Mouse (Mus musculus) liver, embryonic 12.5 days (tissue): ENCODE measurements at regions not wholly inside any gene's neighbourhood (a gene's known extent, or its start where the extent isn't known, plus 50 kb on each side); places are given as distances from the start of the nearest gene placed in this dataset. TPM values are rescaled to one million over a fixed set of nuclear protein-coding genes. Genes with fewer than 3 reads are reported as not detected.

Experiments used
- ATAC-seq: fragments of 200-750 bp; cut with Nextera tagmentation; 2 replicates; pipeline ENCODE4 v1.8.0; 2017; ENCODE audit warnings: moderate number of reproducible peaks, mild to moderate bottlenecking, moderate library complexity
- H3K27ac ChIP-seq: fragments of 300-500 bp; sonication (generic); 2 replicates; pipeline ENCODE4 v1.5.1; 2016; ENCODE audit warnings: mild to moderate bottlenecking
- H3K27me3 ChIP-seq: fragments of 300-500 bp; sonication (generic); replicated peaks from 2 replicates; pipeline ENCODE4 v1.6.1; 2016; ENCODE audit warnings: mild to moderate bottlenecking, moderate library complexity
- H3K36me3 ChIP-seq: fragments of 300-500 bp; sonication (generic); 2 replicates; pipeline ENCODE4 v1.6.1; 2016; ENCODE audit warnings: mild to moderate bottlenecking, moderate library complexity
- H3K4me1 ChIP-seq: fragments of 300-500 bp; sonication (generic); 2 replicates; pipeline ENCODE4 v1.6.1; 2016
- H3K4me2 ChIP-seq: fragments of 300-500 bp; sonication (generic); 2 replicates; pipeline ENCODE4 v1.6.1; 2016; ENCODE audit warnings: mild to moderate bottlenecking, moderate library complexity
- H3K4me3 ChIP-seq: fragments of 300-500 bp; sonication (generic); 2 replicates; pipeline ENCODE4 v1.5.1; 2016; ENCODE audit warnings: mild to moderate bottlenecking, moderate library complexity
- H3K9ac ChIP-seq: fragments of 300-500 bp; sonication (generic); 2 replicates; pipeline ENCODE4 v1.6.1; 2016; ENCODE audit warnings: mild to moderate bottlenecking, moderate library complexity
- H3K9me3 ChIP-seq: fragments of 300-500 bp; sonication (generic); replicated peaks from 2 replicates; pipeline ENCODE4 v1.6.1; 2016; ENCODE audit warnings: mild to moderate bottlenecking, moderate library complexity
- WGBS: fragments of 180-500 bp; shearing (Covaris S2); methylation state at CpG from one replicate; pipeline ENCODE4 v1.1.7; 2016; ENCODE audit not compliant: insufficient replicate concordance; 5-methylcytosine and 5-hydroxymethylcytosine counted together
- microRNA-seq: library from miRNA; unstranded; fragments of <30 nt; microRNA quantifications from one replicate; pipeline ENCODE4, GENCODE M21; 2017

DNA sequence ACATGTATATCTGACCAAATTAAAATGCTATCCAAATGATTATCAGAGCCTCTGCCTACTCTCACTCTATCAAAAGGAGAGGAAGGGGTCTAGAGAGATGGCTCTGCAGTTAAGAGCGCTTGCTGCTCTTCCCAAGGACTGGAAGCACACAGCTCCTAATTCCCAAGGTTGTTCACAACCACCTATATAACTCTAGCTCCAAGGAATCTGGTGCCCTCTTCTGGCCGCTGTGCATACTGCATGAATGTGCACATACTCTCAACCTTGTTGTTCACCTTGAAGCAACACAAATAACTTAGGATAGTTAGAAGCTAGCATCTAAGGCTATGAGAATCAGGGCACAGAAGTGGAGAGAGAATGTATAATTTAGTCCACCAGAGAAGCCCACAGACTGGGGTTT lies 86.6 kb upstream of the Paip1 start:
- no peaks in the 10 kb centered on the region for H3K9me3 ChIP-seq
- H3K36me3 ChIP-seq: peaks cover 12% of the 10 kb centered on the region
- peak; percentile 55; the same call in 1 of the 2 replicates for ATAC-seq
- H3K27ac ChIP-seq: no peak overlapping the region
- 26% methylated on average over 2 of the region's 2 CpGs for WGBS
- no peak overlapping the region for H3K4me2 ChIP-seq
- H3K4me1 ChIP-seq: no peaks in the 10 kb centered on the region
- no peak overlapping the region for H3K9ac ChIP-seq
- H3K4me3 ChIP-seq: no peak overlapping the region
- H3K27me3 ChIP-seq: no peaks in the 10 kb centered on the region

DNA sequence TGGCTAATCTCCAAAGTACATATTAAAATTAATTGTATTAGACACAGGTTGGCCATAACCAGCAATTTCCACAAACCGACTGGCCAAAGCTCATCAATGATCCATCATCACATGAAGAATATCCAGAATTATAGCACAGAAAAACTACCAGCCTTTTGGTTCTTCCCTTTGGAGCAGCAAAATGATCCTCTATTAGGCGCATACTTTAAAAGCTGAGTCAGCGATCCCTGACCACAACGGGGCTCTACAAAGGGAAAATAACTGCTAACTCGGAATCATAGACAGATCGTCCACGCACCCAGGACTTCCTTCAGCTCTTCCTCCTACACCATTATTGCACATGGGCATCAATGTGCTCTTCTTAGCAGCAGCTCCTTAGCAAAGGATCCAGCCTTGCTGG lies 85.6 kb upstream of the Paip1 start:
- no peak for ATAC-seq
- Histone ChIP-seq H3K4me3 (no peak overlapping the region), H3K36me3 (peaks cover 8% of the 10 kb centered on the region), H3K4me2 (no peak overlapping the region), H3K9ac (no peak overlapping the region), H3K4me1 (no peaks in the 10 kb centered on the region), H3K9me3 (no peaks in the 10 kb centered on the region), H3K27me3 (no peaks in the 10 kb centered on the region), H3K27ac (no peak overlapping the region)
- WGBS: 87% methylated on average over 7 of the region's 7 CpGs

DNA sequence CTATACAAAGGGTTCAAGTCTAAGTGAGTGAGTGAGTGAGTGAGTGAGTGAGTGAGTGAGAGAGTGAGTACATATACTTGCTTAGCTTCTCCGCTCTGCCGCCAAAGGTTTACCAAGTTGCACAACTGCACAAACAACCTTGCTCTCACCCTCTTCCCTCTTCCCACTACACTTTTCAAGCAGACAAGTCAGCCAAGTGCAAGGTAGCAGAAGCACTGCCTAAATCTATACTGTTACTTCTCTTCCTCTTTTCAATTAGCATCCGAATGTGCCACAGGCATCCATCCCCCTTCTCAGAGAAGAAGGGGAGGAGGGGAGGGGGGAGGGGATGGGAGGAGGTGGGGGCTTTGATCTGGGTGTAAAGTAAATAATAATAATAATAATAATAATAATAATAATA lies 80.4 kb upstream of the Paip1 start:
- no peaks in the 10 kb centered on the region for H3K27me3 ChIP-seq
- peaks cover 19% of the 10 kb centered on the region for H3K36me3 ChIP-seq
- no peak overlapping the region for H3K4me3 ChIP-seq
- no peak overlapping the region for H3K27ac ChIP-seq
- WGBS: 77% methylated on average over 3 of the region's 3 CpGs
- no peaks in the 10 kb centered on the region for H3K9me3 ChIP-seq
- no peak overlapping the region for H3K4me2 ChIP-seq
- no peaks in the 10 kb centered on the region for H3K4me1 ChIP-seq
- ATAC-seq: no peak
- H3K9ac ChIP-seq: no peak overlapping the region

DNA sequence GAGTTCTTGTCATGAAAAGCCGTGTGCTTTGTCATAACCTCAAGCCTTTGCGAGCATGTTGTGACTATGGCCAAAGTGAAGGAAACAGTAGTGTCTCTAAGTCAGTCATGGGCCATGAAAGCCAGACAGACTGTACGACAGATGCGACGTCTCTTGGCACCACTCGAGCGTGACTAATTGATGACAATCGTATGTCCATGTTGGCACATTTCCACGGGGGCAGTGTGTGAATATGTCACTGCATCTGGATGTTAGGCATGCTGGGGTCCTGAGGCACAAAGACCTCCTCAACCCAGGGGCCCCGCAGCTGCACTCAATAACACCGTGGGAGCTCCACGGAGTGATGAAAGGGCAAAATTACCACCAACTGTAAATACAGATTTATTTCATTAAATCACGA lies 77.1 kb upstream of the Paip1 start:
- Histone ChIP-seq H3K36me3 (peaks cover 40% of the 10 kb centered on the region), H3K4me3 (no peak overlapping the region), H3K9me3 (no peaks in the 10 kb centered on the region), H3K27ac (no peak overlapping the region), H3K4me1 (no peaks in the 10 kb centered on the region), H3K27me3 (no peaks in the 10 kb centered on the region), H3K9ac (no peak overlapping the region), H3K4me2 (no peak overlapping the region)
- no peak for ATAC-seq
- 81% methylated on average over 13 of the region's 13 CpGs for WGBS

DNA sequence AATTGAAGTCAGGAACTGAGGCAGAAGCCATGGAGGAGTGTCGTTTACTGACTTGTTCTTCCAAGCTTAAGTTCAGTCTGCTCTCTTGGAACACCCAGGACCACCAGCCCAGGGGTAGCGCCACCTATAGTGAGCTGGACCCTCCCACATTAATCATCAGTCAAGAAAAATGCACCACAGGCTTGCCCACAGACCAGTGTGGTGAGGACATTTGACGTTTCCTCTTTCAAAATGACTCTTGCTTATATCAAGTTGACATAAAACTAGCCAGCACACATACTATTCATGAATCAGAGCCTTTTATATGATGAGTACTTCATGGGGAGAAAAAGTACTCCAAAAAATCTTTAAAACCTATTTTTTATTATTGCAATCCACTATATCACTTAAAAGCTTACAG lies 69.7 kb upstream of the Paip1 start:
- no peaks in the 10 kb centered on the region for H3K4me1 ChIP-seq
- ATAC-seq: no peak
- H3K9ac ChIP-seq: no peak overlapping the region
- H3K4me2 ChIP-seq: no peak overlapping the region
- WGBS: 61% methylated on average over 3 of the region's 3 CpGs
- no peak overlapping the region for H3K27ac ChIP-seq
- H3K36me3 ChIP-seq: peaks cover 37% of the 10 kb centered on the region
- no peak overlapping the region for H3K4me3 ChIP-seq
- H3K27me3 ChIP-seq: no peaks in the 10 kb centered on the region
- no peaks in the 10 kb centered on the region for H3K9me3 ChIP-seq

DNA sequence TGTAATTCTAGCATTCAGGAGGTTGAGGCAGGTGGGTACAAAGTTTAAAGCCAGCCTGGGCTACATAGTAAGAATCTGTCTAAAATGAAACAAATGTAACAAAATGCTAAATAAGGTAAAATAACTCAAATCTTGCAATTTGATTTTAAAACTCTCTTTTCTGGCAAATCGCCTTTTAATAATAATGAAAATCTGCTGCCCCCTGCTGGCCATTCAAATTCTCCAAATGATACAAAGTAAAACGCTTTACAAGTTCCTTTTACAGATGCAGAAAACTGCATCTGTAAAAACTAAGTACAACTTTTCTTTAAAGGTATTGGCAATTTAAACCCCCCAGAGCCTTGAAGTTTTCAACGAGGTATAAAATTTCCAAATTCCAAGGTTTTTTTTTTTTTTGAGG lies 65.0 kb upstream of the Paip1 start:
- no peak for ATAC-seq
- peaks cover 32% of the 10 kb centered on the region; the same call in 1 of the 2 replicates for H3K36me3 ChIP-seq
- WGBS: 38% methylated on average over 3 of the region's 3 CpGs

DNA sequence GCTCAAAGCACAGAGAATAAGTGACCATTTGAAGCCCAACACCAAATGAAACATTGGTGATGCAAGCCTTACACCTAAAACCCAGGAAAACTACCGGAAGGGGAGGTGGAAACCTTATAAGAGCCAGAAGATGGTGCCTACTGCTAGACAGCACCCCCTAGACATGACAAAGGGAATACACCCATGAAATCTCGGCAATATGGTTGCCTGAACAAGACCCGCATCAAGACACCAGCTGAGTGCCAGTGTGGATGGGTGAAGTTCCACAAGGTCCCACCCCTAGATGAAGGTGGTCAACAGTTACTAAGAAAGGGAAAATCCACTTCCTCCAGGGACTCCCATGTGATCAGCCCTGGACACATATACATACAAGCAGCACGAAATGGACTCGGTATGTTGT lies 64.2 kb upstream of the Paip1 start:
- Histone ChIP-seq H3K4me2 (no peak overlapping the region), H3K9ac (no peak overlapping the region), H3K27ac (no peak overlapping the region), H3K4me3 (no peak overlapping the region), H3K36me3 (peaks cover 34% of the 10 kb centered on the region), H3K9me3 (no peaks in the 10 kb centered on the region), H3K27me3 (no peaks in the 10 kb centered on the region), H3K4me1 (no peaks in the 10 kb centered on the region)
- 77% methylated on average over 5 of the region's 5 CpGs for WGBS
- ATAC-seq: 0 out of 2 replicates have a peak, but pooled peaks have one; percentile 15

More for the DNA sequence above, 65.0 kb upstream of the Paip1 start:
- Histone ChIP-seq H3K4me2 (no peak overlapping the region), H3K9ac (no peak overlapping the region), H3K9me3 (no peaks in the 10 kb centered on the region), H3K4me3 (no peak overlapping the region), H3K27me3 (no peaks in the 10 kb centered on the region), H3K27ac (no peak overlapping the region), H3K4me1 (no peaks in the 10 kb centered on the region)

DNA sequence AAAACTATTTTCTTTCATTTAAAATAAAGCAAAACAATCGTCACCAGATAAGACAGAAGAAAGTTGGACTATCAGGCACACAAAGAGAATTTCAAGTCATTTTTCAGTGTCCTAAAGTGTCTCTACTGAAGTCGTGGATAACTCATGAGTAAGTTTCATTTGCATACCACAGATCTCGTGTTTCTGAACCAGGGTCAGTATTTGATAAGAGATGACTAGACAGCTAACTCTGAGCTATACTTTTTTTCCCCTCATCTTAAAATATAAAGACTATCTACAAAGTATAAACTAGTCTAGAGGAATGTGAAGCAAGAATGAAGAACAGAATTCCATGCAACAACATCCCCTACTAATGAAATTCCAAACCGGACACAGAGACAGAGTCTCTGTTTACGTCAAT lies 60.9 kb upstream of the Paip1 start:
- ATAC-seq: no peak
- no peak overlapping the region for H3K27ac ChIP-seq
- 58% methylated on average over 5 of the region's 5 CpGs for WGBS
- H3K4me3 ChIP-seq: no peak overlapping the region
- peaks cover 34% of the 10 kb centered on the region for H3K36me3 ChIP-seq
- H3K9ac ChIP-seq: no peak overlapping the region
- H3K27me3 ChIP-seq: no peaks in the 10 kb centered on the region
- H3K4me1 ChIP-seq: no peaks in the 10 kb centered on the region
- no peaks in the 10 kb centered on the region for H3K9me3 ChIP-seq
- no peak overlapping the region for H3K4me2 ChIP-seq

DNA sequence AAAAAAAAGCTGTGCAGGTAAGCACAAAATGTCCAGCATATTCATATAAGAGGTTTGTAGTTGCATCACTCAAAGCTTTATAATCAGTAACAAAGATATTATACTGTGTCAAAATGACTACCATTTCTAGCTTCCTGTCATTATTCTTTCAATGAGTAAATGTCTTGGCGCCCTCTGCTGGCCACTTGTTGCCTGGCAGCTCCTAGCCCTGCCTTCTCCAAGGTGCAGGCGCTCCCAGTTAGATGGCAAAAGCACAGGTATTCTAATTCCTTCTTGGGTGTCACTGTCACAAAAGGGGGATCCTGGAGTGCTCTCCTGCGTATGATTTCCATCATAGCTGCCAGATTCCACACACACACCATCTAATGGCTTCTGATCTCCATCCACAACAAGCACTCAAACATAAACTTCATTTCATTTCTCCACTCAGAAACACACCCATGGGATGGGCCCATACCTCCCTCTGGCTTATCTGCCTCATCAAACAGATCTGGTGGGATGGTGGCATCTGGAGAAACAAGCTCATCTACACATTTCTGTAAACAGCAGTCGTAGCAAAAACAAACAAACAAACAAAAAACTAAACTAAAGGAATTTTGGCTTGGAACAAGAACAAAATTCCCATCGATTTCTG lies 49.9 kb upstream of the Paip1 start:
- H3K4me2 ChIP-seq: no peak overlapping the region
- peaks cover 25% of the 10 kb centered on the region for H3K36me3 ChIP-seq
- H3K4me1 ChIP-seq: no peaks in the 10 kb centered on the region
- H3K9me3 ChIP-seq: no peaks in the 10 kb centered on the region
- no peak overlapping the region for H3K27ac ChIP-seq
- WGBS: 41% methylated on average over 5 of the region's 5 CpGs
- no peak overlapping the region for H3K9ac ChIP-seq
- H3K27me3 ChIP-seq: no peaks in the 10 kb centered on the region
- peak; percentile 44; the same call in 1 of the 2 replicates for ATAC-seq
- no peak overlapping the region for H3K4me3 ChIP-seq

Small RNA genes lying in the stretch of these regions (microRNA-seq; reads per million reads assigned to microRNA genes)
- not detected for gene Gm44488
